Mouse (Mus musculus) kidney, adult 2 months (tissue): ENCODE data around the gene Phox2a.

Source experiments
- CTCF ChIP-seq: fragments of 200-500 bp; conservative IDR thresholded peaks from 2 replicates; pipeline ENCODE4 v1.5.1; 2011; ENCODE audit warnings: low read depth, mild to moderate bottlenecking, control low read depth, low read length, moderate library complexity, mixed read lengths; ENCODE audit not compliant: insufficient read depth, insufficient read length
- POLR2A ChIP-seq: fragments of 200-500 bp; IDR thresholded peaks from one replicate; pipeline ENCODE4 v1.6.1; 2011; ENCODE audit warnings: low read depth, low read length, control low read depth

DNA sequence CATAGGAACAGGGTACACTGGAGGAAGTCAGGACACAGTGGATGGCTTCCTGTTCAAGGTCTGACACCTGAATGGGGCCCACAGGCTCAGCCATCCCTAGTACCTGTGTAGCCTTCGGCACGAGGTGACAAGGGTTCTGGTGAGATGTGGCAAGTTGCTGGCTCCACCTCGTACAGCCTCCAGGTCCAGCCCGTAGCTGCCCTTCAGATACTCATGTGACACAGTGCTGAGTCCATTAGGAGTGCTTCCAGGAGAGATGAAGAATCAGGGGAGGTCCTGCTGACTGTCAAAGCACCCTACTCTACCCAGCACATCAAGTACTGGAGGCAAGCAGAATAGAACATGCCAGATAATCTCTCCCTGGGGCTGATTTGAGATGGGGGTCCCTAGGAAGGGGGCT lies 14.3 kb downstream of the Phox2a start:
- no peak for TF ChIP-seq CTCF
- no peak for TF ChIP-seq POLR2A
